Mouse (Mus musculus) neural tube, embryonic 13.5 days (tissue): ENCODE measurements around the gene Utrn. TPM values are rescaled to one million over a fixed set of nuclear protein-coding genes. Genes with fewer than 3 reads are reported as not detected.

Experiments
- ATAC-seq: fragments of 200-750 bp; cut with Nextera tagmentation; 2 replicates; pipeline ENCODE4 v1.8.0; 2017; ENCODE audit warnings: low read depth, mild to moderate bottlenecking, moderate TSS enrichment, moderate library complexity
- H3K27ac ChIP-seq: fragments of 300-500 bp; sonication (generic); replicated peaks from 2 replicates; pipeline ENCODE4 v1.5.1; 2015; ENCODE audit warnings: moderate library complexity, mild to moderate bottlenecking, inconsistent platforms
- H3K27me3 ChIP-seq: fragments of 300-500 bp; sonication (generic); 2 replicates; pipeline ENCODE4 v1.6.1; 2015; ENCODE audit warnings: mild to moderate bottlenecking, inconsistent platforms
- H3K36me3 ChIP-seq: fragments of 300-500 bp; sonication (generic); 2 replicates; pipeline ENCODE4 v1.6.1; 2015; ENCODE audit warnings: mild to moderate bottlenecking, inconsistent platforms
- H3K4me1 ChIP-seq: fragments of 300-500 bp; sonication (generic); replicated peaks from 2 replicates; pipeline ENCODE4 v1.6.1; 2015; ENCODE audit warnings: inconsistent platforms
- H3K4me2 ChIP-seq: fragments of 300-500 bp; sonication (generic); 2 replicates; pipeline ENCODE4 v1.6.1; 2015; ENCODE audit warnings: inconsistent platforms, mild to moderate bottlenecking, moderate library complexity
- H3K4me3 ChIP-seq: fragments of 300-500 bp; sonication (generic); 2 replicates; pipeline ENCODE4 v1.5.1; 2015; ENCODE audit warnings: mild to moderate bottlenecking, inconsistent platforms
- H3K9ac ChIP-seq: fragments of 300-500 bp; sonication (generic); 2 replicates; pipeline ENCODE4 v1.6.1; 2015; ENCODE audit warnings: moderate library complexity, mild to moderate bottlenecking, inconsistent platforms
- H3K9me3 ChIP-seq: fragments of 300-500 bp; sonication (generic); 2 replicates; pipeline ENCODE4 v1.6.1; 2016; ENCODE audit warnings: inconsistent platforms
- WGBS: fragments of 180-500 bp; shearing (Covaris S2); methylation state at CpG from one replicate; pipeline ENCODE4 v1.1.7; 2015; 5-methylcytosine and 5-hydroxymethylcytosine counted together
- polyA plus RNA-seq: library from polyadenylated mRNA; unstranded; fragments of >200 nt; fragmentation: Nextera tagmentation; extraction: Ambion mirVana; gene quantifications from 2 replicates; pipeline ENCODE4 v1.2.1, GENCODE M21; 2015

Utrn gene
- polyA plus RNA-seq, 1 experiment from 2014 or later: 34.3 TPM

DNA sequence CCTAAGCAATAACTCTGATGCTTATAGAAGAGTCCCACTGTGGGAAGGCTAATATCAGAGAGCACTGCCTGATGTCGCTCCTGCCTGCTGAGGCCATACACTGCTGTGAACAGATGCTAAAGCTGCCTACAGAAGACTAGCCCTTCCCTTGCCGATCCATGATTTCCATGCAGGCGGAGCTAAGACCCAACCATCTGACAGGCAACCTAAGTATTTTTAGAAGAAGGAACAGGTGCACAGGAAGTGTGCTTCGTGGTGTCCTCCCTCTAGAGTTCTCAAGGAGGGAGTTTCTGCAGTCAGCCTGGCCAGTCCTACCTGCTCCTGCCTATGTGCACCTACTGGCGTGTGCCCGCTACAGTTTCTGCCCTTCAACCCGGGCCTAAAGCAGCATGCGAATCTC lies 150.8 kb downstream of the Utrn start:
- no peaks in the 10 kb centered on the region for H3K4me1 ChIP-seq
- no peak for ATAC-seq
- no peaks in the 10 kb centered on the region for H3K27me3 ChIP-seq
- no peak overlapping the region for H3K27ac ChIP-seq
- no peak overlapping the region for H3K9ac ChIP-seq
- H3K9me3 ChIP-seq: no peaks in the 10 kb centered on the region
- 0 out of 2 replicates have a peak, but pooled peaks cover 3% of the 10 kb centered on the region for H3K36me3 ChIP-seq
- no peak overlapping the region for H3K4me2 ChIP-seq
- WGBS: 91% methylated on average over 8 of the region's 8 CpGs
- H3K4me3 ChIP-seq: no peak overlapping the region

DNA sequence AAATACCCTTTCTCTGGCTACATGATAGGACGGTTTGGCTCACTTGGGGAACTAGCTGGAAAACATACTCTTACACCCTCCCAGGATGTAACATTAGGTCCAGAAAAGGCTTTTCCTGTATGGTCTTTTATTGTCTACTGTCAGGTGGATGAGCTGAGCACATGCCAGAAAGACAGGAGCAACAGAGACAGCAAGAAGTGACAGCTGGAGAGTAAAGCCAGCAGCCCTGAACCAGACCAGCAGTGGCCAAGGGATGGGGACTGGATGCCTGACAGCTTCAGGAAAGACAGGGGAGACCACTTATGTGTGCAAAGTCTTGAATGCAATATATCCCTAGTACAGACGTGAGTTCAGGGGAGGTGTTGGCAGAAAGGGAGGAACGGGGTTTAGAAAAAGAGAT lies 151.8 kb downstream of the Utrn start:
- no peaks in the 10 kb centered on the region for H3K9me3 ChIP-seq
- H3K36me3 ChIP-seq: 0 out of 2 replicates have a peak, but pooled peaks cover 3% of the 10 kb centered on the region
- 94% methylated on average over 3 of the region's 3 CpGs for WGBS
- H3K27ac ChIP-seq: no peak overlapping the region
- H3K4me2 ChIP-seq: no peak overlapping the region
- no peaks in the 10 kb centered on the region for H3K27me3 ChIP-seq
- no peak overlapping the region for H3K9ac ChIP-seq
- no peaks in the 10 kb centered on the region for H3K4me1 ChIP-seq
- no peak overlapping the region for H3K4me3 ChIP-seq
- ATAC-seq: no peak

DNA sequence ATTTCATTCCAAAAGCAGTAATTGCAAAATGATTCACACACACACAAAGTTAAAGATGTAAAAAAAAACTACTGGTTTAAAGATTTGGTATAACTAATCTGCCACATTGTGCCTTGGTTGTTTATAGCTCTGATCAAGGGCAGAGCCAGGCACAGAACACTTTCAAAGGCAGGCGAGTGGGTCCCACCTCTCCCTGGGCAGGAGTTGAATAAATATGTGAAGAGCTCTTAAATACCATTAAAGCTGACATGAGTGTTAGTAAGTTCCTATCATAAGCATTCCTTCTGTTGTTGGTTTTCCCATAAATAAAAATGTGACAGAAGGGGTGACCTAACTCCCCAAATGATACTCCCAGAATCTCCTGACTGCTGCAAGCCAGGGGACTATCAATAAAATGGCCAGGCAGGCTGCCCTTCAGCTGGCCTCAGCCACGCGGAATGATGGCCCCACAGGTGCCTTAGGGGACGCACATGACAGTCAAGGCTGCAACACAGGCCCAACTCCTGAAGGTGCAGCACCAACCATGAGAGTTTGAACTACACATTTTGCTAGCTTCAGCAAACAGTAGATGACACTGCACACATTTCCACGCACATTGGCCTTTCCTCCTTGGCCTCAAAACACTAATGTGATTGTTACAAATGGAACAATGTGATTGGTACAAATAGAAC lies 152.4 kb downstream of the Utrn start:
- 0 out of 2 replicates have a peak, but pooled peaks cover 3% of the 10 kb centered on the region for H3K36me3 ChIP-seq
- 0 out of 2 replicates have a peak, but pooled peaks cover under 1% of the 10 kb centered on the region for H3K4me1 ChIP-seq
- no peak for ATAC-seq
- no peak overlapping the region for H3K27ac ChIP-seq
- WGBS: 81% methylated on average over 5 of the region's 5 CpGs
- H3K4me3 ChIP-seq: no peak overlapping the region
- no peak overlapping the region for H3K4me2 ChIP-seq
- H3K27me3 ChIP-seq: no peaks in the 10 kb centered on the region
- H3K9me3 ChIP-seq: no peaks in the 10 kb centered on the region
- no peak overlapping the region for H3K9ac ChIP-seq

DNA sequence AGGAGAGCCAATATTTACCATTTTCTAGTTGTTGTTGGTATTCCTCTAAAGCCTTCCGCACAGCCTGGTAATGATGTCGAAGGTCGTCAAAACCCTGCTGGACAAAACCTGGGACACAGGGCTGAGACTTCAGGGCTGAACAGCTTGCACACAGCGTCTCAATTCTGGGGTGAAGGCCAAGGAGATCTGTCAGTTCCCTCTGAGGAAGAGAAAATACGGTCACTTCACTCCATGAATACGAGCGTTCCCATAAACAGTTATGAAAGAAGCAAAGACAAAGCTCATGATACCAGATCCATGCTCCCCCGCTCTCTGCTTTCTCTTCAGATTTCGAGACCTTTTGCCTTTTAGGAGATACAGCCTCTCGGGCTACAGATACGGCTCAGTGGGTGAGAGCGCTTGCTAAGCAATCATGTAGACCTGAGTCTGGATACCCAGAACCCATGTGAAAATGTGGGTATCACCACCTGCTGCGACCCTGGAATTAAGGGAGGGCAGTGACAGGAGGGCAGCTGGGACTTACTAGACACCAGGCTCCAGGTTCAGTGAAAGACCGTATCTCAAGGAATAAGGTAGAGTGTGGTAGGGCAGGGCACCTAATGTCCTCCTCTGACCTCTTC lies 155.8 kb downstream of the Utrn start:
- Histone ChIP-seq H3K4me1 (peaks cover 6% of the 10 kb centered on the region; the same call in 1 of the 2 replicates), H3K4me2 (no peak overlapping the region), H3K9ac (no peak overlapping the region), H3K27me3 (no peaks in the 10 kb centered on the region), H3K36me3 (no peaks in the 10 kb centered on the region), H3K9me3 (no peaks in the 10 kb centered on the region), H3K4me3 (no peak overlapping the region), H3K27ac (no peak overlapping the region)
- no peak for ATAC-seq
- WGBS: 91% methylated on average over 14 of the region's 14 CpGs

DNA sequence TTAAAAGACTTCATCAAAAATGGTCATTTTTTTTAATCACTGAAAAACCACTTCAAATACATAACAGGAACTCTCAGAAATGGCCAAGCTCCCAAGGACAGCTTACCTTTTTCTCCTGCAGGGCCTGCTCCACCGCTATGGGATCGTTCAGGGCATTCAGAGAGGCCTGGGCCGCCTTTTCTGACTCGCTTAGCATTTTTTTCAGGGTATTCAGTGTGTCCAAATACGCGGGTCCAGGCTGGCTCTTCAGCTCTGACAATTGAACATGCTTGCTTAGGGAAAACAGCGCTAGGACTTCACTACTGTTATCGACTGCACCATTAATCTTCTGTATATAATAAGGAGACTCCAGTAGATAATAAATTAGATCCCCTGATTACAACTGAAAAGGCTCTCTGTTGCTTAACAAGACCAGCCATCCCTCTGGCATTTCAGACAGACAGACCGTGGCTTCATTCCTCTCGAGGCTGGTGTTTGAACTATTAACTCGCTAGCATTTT lies 157.8 kb downstream of the Utrn start:
- Histone ChIP-seq H3K9ac (no peak overlapping the region), H3K9me3 (no peaks in the 10 kb centered on the region), H3K4me2 (no peak overlapping the region), H3K27ac (no peak overlapping the region; the same call in 1 of the 2 replicates), H3K4me1 (peaks cover 6% of the 10 kb centered on the region; the same call in 1 of the 2 replicates), H3K4me3 (no peak overlapping the region), H3K27me3 (no peaks in the 10 kb centered on the region), H3K36me3 (no peaks in the 10 kb centered on the region)
- peak; percentile 50; the same call in 1 of the 2 replicates for ATAC-seq
- WGBS: 19% methylated on average over 11 of the region's 11 CpGs

DNA sequence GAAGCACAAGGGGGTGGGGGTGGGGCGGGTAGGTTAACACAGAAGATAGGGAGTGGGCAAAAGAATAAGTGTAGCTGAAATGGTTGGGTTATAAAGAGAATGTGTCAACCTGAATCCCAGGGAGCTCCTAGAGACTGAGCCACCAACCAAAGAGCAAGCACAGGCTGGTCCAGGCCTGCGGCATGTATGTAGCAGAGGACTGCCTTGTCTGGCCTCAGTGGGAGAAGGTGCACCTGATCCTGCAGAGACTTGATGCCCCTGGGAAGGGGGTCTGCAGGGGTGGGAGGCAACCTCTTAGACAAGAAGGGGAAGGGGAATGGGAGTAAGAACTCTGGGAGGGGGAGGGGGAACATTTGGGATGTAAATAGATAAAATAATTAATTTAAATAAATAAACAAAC lies 162.6 kb downstream of the Utrn start:
- ATAC-seq: no peak
- WGBS: 81% methylated on average over 2 of the region's 2 CpGs

DNA sequence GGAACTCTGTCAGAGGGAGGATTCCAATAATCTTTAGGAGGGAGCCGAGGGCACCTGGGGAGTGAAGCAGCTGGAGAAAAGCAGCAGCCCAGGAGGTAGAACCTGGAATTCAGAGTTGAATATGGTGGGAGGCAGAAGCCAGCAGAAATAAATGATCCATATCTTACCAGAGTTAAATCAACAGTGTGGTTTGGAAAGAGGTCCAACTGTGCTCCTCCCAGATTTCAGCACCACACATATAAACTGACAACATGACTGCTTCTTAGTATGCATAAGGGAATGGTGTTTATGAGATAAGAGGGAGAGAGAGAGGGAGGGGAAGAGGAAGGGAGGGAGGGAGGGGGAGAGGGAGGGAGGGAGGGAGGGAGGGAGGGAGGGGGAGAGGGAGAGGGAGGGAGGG lies 163.2 kb downstream of the Utrn start:
- no peaks in the 10 kb centered on the region for H3K9me3 ChIP-seq
- H3K27ac ChIP-seq: no peak overlapping the region
- no peak overlapping the region for H3K9ac ChIP-seq
- no peaks in the 10 kb centered on the region for H3K36me3 ChIP-seq
- no peaks in the 10 kb centered on the region for H3K27me3 ChIP-seq
- H3K4me3 ChIP-seq: no peak overlapping the region
- WGBS: 80% methylated on average over 1 of the region's 1 CpGs
- no peak for ATAC-seq
- H3K4me1 ChIP-seq: no peaks in the 10 kb centered on the region
- H3K4me2 ChIP-seq: no peak overlapping the region

More for the DNA sequence above, 162.6 kb downstream of the Utrn start:
- Histone ChIP-seq H3K4me1 (peaks cover 3% of the 10 kb centered on the region; the same call in 1 of the 2 replicates), H3K36me3 (no peaks in the 10 kb centered on the region), H3K4me2 (no peak overlapping the region), H3K27me3 (no peaks in the 10 kb centered on the region), H3K27ac (no peak overlapping the region), H3K4me3 (no peak overlapping the region), H3K9me3 (no peaks in the 10 kb centered on the region), H3K9ac (no peak overlapping the region)

DNA sequence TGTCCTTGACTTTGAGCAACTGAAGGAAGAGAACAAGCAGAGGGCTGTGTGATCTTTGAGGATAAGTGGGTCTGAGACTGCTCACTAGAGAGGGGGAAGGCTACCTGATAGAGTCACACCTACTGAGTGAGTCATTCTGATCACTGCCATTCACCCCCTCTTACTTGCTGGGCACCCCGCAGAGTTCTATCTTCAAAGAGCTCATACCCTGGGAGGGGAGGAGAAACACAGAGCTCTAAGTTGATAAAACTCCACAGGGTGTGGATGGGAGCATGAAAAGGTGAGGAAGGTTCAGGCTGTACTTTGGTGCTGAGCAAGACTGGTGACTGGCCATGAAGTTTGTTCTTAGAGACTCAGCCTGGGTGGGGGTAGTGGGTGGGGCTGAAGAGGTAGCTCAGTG lies 164.9 kb downstream of the Utrn start:
- H3K27ac ChIP-seq: no peak overlapping the region
- no peak overlapping the region for H3K9ac ChIP-seq
- no peaks in the 10 kb centered on the region for H3K4me1 ChIP-seq
- no peaks in the 10 kb centered on the region for H3K36me3 ChIP-seq
- H3K9me3 ChIP-seq: no peaks in the 10 kb centered on the region
- no peak for ATAC-seq
- 56% methylated on average over 1 of the region's 1 CpGs for WGBS
- H3K4me3 ChIP-seq: no peak overlapping the region
- no peak overlapping the region for H3K4me2 ChIP-seq
- H3K27me3 ChIP-seq: no peaks in the 10 kb centered on the region

DNA sequence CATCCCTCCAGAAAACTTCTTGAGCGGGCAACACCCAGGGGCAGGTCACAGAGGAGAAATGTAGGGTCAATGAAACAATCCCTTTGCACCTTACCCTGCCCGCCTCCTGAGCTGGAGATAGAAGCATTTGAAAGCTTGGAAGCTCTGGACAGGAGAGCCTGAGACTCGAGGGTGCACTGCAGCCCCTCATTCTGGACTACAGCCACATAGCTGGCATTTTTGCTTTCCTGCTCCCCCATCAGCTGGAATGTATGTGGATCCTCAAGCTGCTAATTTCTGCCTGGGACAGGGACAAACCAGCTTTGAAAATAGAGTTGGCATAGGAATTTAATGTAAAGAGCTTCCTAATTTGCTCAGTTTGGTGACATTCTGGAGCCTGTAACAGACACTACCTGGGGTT lies 165.6 kb downstream of the Utrn start:
- Histone ChIP-seq H3K4me3 (no peak overlapping the region), H3K27ac (no peak overlapping the region), H3K4me1 (no peaks in the 10 kb centered on the region), H3K4me2 (no peak overlapping the region), H3K9me3 (no peaks in the 10 kb centered on the region), H3K27me3 (no peaks in the 10 kb centered on the region), H3K36me3 (no peaks in the 10 kb centered on the region), H3K9ac (no peak overlapping the region)
- ATAC-seq: no peak
- 78% methylated on average over 3 of the region's 3 CpGs for WGBS

DNA sequence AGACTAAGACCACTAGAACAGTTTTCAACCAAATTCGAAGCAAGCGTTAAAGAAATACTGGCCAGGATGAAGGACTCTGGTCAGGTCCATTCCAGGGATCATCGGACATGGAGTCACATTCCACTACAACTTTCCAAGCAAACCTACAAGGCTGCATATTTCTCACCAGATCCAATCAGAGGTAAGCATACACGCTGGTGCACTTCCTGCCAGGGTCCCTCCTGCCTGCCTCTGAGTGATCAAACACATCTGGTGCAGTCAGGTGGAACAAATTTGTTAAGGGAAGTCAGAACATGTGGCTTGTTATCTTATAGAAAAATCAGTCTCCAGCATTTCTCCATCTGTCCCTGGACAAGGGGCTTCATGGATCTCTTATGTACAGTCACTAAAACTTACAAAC lies 167.0 kb downstream of the Utrn start:
- H3K27me3 ChIP-seq: no peaks in the 10 kb centered on the region
- H3K9ac ChIP-seq: no peak overlapping the region
- no peak for ATAC-seq
- H3K27ac ChIP-seq: no peak overlapping the region
- no peak overlapping the region for H3K4me2 ChIP-seq
- no peak overlapping the region for H3K4me3 ChIP-seq
- WGBS: 90% methylated on average over 4 of the region's 4 CpGs
- H3K9me3 ChIP-seq: no peaks in the 10 kb centered on the region
- no peaks in the 10 kb centered on the region for H3K4me1 ChIP-seq
- H3K36me3 ChIP-seq: no peaks in the 10 kb centered on the region

DNA sequence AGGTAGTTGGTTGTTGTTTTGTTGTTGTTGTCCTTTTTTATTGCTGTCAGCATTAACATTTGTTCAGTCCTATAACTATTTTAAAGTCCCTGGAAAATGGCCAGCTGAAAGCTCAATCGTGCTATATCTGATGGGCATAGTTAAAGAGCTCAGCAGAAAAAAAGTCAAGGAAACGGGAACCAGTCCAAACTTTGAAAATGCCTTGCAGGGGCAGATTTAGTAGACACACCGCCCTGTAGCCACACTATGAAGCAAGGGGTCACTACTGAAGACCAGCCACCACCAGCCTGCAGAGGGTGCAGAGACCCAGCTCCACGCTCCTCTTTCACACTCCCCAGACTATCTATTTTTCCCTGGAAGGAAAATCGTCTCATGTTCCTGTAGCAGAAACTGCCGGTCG lies 167.5 kb downstream of the Utrn start:
- H3K27ac ChIP-seq: no peak overlapping the region
- no peaks in the 10 kb centered on the region for H3K4me1 ChIP-seq
- no peak overlapping the region for H3K4me3 ChIP-seq
- no peak for ATAC-seq
- no peaks in the 10 kb centered on the region for H3K36me3 ChIP-seq
- H3K27me3 ChIP-seq: no peaks in the 10 kb centered on the region
- H3K4me2 ChIP-seq: no peak overlapping the region
- WGBS: 88% methylated on average over 7 of the region's 7 CpGs
- H3K9me3 ChIP-seq: no peaks in the 10 kb centered on the region
- H3K9ac ChIP-seq: no peak overlapping the region

DNA sequence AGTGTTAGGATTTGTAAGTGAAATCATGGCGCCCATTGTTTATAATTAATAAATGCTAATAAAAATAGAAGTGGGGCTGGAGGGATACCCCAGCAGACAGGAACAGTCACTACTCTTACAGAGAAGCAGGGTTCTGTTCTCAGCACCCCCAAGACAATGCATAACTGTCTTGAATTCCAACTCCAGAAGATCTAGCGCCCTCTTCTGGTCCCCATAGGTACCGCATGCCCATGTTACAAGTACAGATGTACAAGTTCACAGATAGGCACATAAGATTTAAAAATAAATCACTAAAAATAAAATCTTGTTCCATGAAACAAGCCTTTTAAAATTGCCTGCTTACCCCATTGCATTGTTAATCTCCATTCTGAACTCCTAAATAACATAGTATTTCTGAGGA lies 168.6 kb downstream of the Utrn start:
- Histone ChIP-seq H3K4me1 (no peaks in the 10 kb centered on the region), H3K27me3 (no peaks in the 10 kb centered on the region), H3K4me2 (no peak overlapping the region), H3K27ac (no peak overlapping the region), H3K36me3 (no peaks in the 10 kb centered on the region), H3K9ac (no peak overlapping the region), H3K4me3 (no peak overlapping the region), H3K9me3 (no peaks in the 10 kb centered on the region)
- 80% methylated on average over 3 of the region's 3 CpGs for WGBS
- ATAC-seq: no peak
